ENCODE assay signal across 8 mouse cellular contexts in the genomic region with DNA sequence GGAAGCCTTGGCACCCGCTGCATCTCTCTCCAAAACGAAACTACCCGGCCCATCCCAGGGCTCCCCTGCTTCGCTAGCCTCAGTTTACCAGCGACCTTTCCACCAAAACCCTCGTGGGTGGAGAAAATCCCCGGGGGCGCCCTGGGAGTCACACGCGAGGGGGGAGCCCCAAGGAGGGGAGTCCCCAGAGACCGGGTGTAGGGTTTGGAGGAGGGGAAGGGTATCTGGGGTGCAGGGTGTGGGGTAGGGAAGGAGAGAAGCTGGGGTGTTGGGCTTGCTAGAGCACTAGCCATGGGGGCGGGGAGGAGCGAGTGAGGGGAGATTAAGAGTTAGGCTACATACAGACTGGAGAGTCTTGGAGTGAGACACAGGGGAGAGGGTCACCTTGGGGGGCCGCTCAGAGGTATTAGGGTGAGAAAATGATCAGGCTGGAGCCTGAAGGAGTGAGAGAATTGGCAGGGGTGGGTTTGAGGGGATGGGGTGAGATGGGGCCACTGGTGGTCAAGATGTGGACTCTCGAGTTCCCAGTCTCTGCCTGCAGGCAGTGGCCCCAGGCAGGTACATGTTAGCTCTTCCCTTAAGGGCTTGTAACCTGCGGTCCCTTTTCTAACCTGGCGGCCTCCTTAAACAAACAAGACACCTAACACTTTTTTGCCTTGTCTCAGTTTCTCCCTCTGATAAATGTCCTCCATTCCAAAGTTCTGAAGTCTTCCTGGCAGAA. TPM values are rescaled to one million over a fixed set of nuclear protein-coding genes. Genes with fewer than 3 reads are reported as not detected.
DNase-seq lines count a peak whose midpoint lies in the region; ATAC-seq and TF ChIP-seq lines count a peak whose summit lies in the region.

No protein-coding gene starts in this region.

- no peak for ATAC-seq in heart, embryonic 14.5 days (ENCODE audit: insufficient number of reproducible peaks, insufficient read depth, low FRiP score, low read depth)
- ATAC-seq in liver, postnatal 0 days, result no peak
- no peak for ATAC-seq in megakaryocyte-erythroid progenitor cell, adult 5-6 weeks (replicated peaks; ENCODE audit: low FRiP score, low TSS enrichment, poor library complexity, severe bottlenecking)

- no peak for TF ChIP-seq CTCF in cerebellum, adult 2 months (IDR thresholded peaks at IDR 0.05; ENCODE audit: borderline replicate concordance, insufficient read depth, low read depth, low read length)
- no peak for TF ChIP-seq CTCF in liver, postnatal 0 days (IDR thresholded peaks at IDR 0.05; ENCODE audit: low read depth)

- peaks cover 28% of the 10 kb centered on the region for H3K4me1 ChIP-seq in cerebellum, adult 2 months (ENCODE audit: control insufficient read depth, insufficient read depth, low read length)
- H3K4me1 ChIP-seq in heart, embryonic 14.5 days (ENCODE audit: control insufficient read depth in 2 of 2, insufficient read depth in 2 of 2, low read length in 2 of 2), result peaks cover 51 to 74% of the 10 kb centered on the region in 2 experiments
- peaks cover 73% of the 10 kb centered on the region for H3K4me1 ChIP-seq in liver, postnatal 0 days (ENCODE audit: insufficient read depth)

- TF ChIP-seq EP300 in liver, postnatal 0 days (IDR thresholded peaks at IDR 0.05; ENCODE audit: low read depth), result no peak

- H3K9ac ChIP-seq in heart, embryonic 14.5 days (ENCODE audit: low read length), result peak overlapping the region; percentile 96
- peak overlapping the region; percentile 85 for H3K9ac ChIP-seq in liver, postnatal 0 days (replicated peaks)

- 21% methylated on average over 17 of the region's 17 CpGs for WGBS in cerebellum, adult 2 months
- 3% methylated on average over 17 of the region's 17 CpGs for WGBS in heart, embryonic 14.5 days
- WGBS in liver, postnatal 0 days (ENCODE audit: insufficient replicate concordance), result 3% methylated on average over 17 of the region's 17 CpGs

- H3K4me2 ChIP-seq in heart, embryonic 14.5 days (ENCODE audit: low read length), result peak overlapping the region; percentile 98
- H3K4me2 ChIP-seq in liver, postnatal 0 days (ENCODE audit: low read depth, low read length), result peak overlapping the region; percentile 92

- DNase-seq in cerebellum, adult 9-10 months, result peak; percentile 45
- no peak for DNase-seq in cerebellum, adult 2 months
- DNase-seq in CD4-positive helper T cell, adult 2 months (ENCODE audit: low read depth, low spot score), result peak; percentile 64
- DNase-seq in liver, postnatal 0 days, result no peak
- DNase-seq in spleen, adult 12 weeks (ENCODE audit: low spot score), result no peak
- DNase-seq in urinary bladder, adult 18-20 months (ENCODE audit: low spot score in 2 of 2), result no peak

- H3K9me3 ChIP-seq in heart, embryonic 14.5 days (ENCODE audit: control insufficient read depth, low read length), result no peaks in the 10 kb centered on the region
- H3K9me3 ChIP-seq in liver, postnatal 0 days (ENCODE audit: low read length), result no peaks in the 10 kb centered on the region

- no peak for TF ChIP-seq POLR2A in cerebellum, adult 2 months (IDR thresholded peaks at IDR 0.05; ENCODE audit: borderline replicate concordance, insufficient read depth, low read length)

- no peak overlapping the region for H3K4me3 ChIP-seq in cerebellum, adult 2 months (replicated peaks; ENCODE audit: insufficient read depth, low read depth, low read length)
- H3K4me3 ChIP-seq in heart, embryonic 14.5 days (ENCODE audit: control insufficient read depth in 1 of 2, insufficient read depth in 1 of 2, low read depth in 1 of 2, low read length in 2 of 2), result peak overlapping the region; percentile 84 to 90
- H3K4me3 ChIP-seq in liver, postnatal 0 days (ENCODE audit: low read depth, low read length), result peak overlapping the region; percentile 75

- H3K27me3 ChIP-seq in cerebellum, adult 2 months (ENCODE audit: control insufficient read depth, insufficient read depth, low read length), result no peaks in the 10 kb centered on the region
- no peaks in the 10 kb centered on the region for H3K27me3 ChIP-seq in heart, embryonic 14.5 days (ENCODE audit: control insufficient read depth, insufficient read depth, low read length)
- H3K27me3 ChIP-seq in liver, postnatal 0 days (ENCODE audit: insufficient read depth, low read length), result peaks cover 49% of the 10 kb centered on the region

- no peak overlapping the region for H3K27ac ChIP-seq in cerebellum, adult 2 months (ENCODE audit: insufficient read depth, low read length)
- H3K27ac ChIP-seq in heart, embryonic 14.5 days (replicated peaks in 1 of 2; ENCODE audit: control insufficient read depth in 1 of 2, insufficient read depth in 1 of 2, low read depth in 2 of 2, low read length in 2 of 2), result peak overlapping the region in 1 of 2 experiments; percentile 67; a peak in 2 of 4 replicates
- peak overlapping the region; percentile 66 for H3K27ac ChIP-seq in liver, postnatal 0 days (ENCODE audit: low read depth)

- no peaks in the 10 kb centered on the region; the same call in 1 of the 2 replicates for H3K36me3 ChIP-seq in heart, embryonic 14.5 days (ENCODE audit: control insufficient read depth, insufficient read depth, low read length)
- H3K36me3 ChIP-seq in liver, postnatal 0 days (replicated peaks; ENCODE audit: insufficient read depth, low read length), result no peaks in the 10 kb centered on the region

RNA-seq across cellular contexts. Expression of a gene that starts 3.0 kb away (rescaled TPM):
- polyA plus RNA-seq in cerebellum, adult 2 months (2012; rRNA removed), result 30.6 and 33.3 TPM in 2 replicates
- 34.5 and 39.8 TPM in 2 replicates for polyA plus RNA-seq in heart, embryonic 14.5 days (2014; fragmentation: Nextera tagmentation; extraction: Ambion mirVana)
- 17.3 and 18.7 TPM in 2 replicates for polyA plus RNA-seq in liver, postnatal 0 days (2015; fragmentation: Nextera tagmentation; extraction: Ambion mirVana)
- total RNA-seq in megakaryocyte-erythroid progenitor cell, adult 5-6 weeks (2014; fragmentation: Nextera tagmentation), result not detected in 2 replicates
- total RNA-seq in megakaryocyte-erythroid progenitor cell, adult 5-6 weeks (2017), result 7.5 and 8.7 TPM in 2 replicates

RNA-seq across cellular contexts. Expression of a gene that starts 14.8 kb away (rescaled TPM):
- 39.0 and 42.8 TPM in 2 replicates for polyA plus RNA-seq in cerebellum, adult 2 months (2012; rRNA removed)
- 7.3 and 8.1 TPM in 2 replicates for polyA plus RNA-seq in heart, embryonic 14.5 days (2014; fragmentation: Nextera tagmentation; extraction: Ambion mirVana)
- polyA plus RNA-seq in liver, postnatal 0 days (2015; fragmentation: Nextera tagmentation; extraction: Ambion mirVana), result 5.4 and 6.5 TPM in 2 replicates
- total RNA-seq in megakaryocyte-erythroid progenitor cell, adult 5-6 weeks (2014; fragmentation: Nextera tagmentation), result 14.9 and 24.4 TPM in 2 replicates
- 24.0 and 29.0 TPM in 2 replicates for total RNA-seq in megakaryocyte-erythroid progenitor cell, adult 5-6 weeks (2017)

RNA-seq across cellular contexts. Expression of a gene that starts 32.1 kb away (rescaled TPM):
- polyA plus RNA-seq in cerebellum, adult 2 months (2012; rRNA removed), result 208 and 217 TPM in 2 replicates
- polyA plus RNA-seq in heart, embryonic 14.5 days (2014; fragmentation: Nextera tagmentation; extraction: Ambion mirVana), result 310 and 338 TPM in 2 replicates
- polyA plus RNA-seq in liver, postnatal 0 days (2015; fragmentation: Nextera tagmentation; extraction: Ambion mirVana), result 242 and 244 TPM in 2 replicates
- total RNA-seq in megakaryocyte-erythroid progenitor cell, adult 5-6 weeks (2014; fragmentation: Nextera tagmentation), result 206 and 233 TPM in 2 replicates
- total RNA-seq in megakaryocyte-erythroid progenitor cell, adult 5-6 weeks (2017), result 27.7 and 49.2 TPM in 2 replicates

Comparison
In these comparisons a context has a peak if more than half of its experiments do, and no peak if none do; other contexts are left out.
1. DNase-seq: peak in cerebellum, adult 9-10 months (single experiment) and CD4-positive helper T cell, adult 2 months (single experiment); none in cerebellum, adult 2 months (0 of 2), liver, postnatal 0 days (single experiment), spleen, adult 12 weeks (single experiment) and urinary bladder, adult 18-20 months (0 of 2).